Mouse (Mus musculus) lung, adult 2 months (tissue): Measurements from ENCODE around the gene Hspb3. TPM values are rescaled to one million over a fixed set of nuclear protein-coding genes. Genes with fewer than 3 reads are reported as not detected.

Experiments used
- DNase-seq: peaks from one replicate; pipeline ENCODE4 v3.0.0; 2022
- H3K4me1 ChIP-seq: fragments of 200-500 bp; 2 replicates; pipeline ENCODE4 v1.6.1; 2011; ENCODE audit warnings: low read length; ENCODE audit not compliant: control insufficient read depth, insufficient read depth
- H3K4me3 ChIP-seq: fragments of 200-500 bp; replicated peaks from 2 replicates; pipeline ENCODE3; 2011; ENCODE audit warnings: low read depth, mild to moderate bottlenecking, control low read depth, low read length; ENCODE audit errors: extremely low read depth
- CTCF ChIP-seq: fragments of 200-500 bp; IDR thresholded peaks from 2 replicates; pipeline ENCODE4 v1.5.1; 2011; ENCODE audit warnings: mild to moderate bottlenecking, low read length, control low read depth; ENCODE audit not compliant: insufficient read depth
- POLR2A ChIP-seq: fragments of 200-500 bp; IDR thresholded peaks from 2 replicates; pipeline ENCODE4 v1.6.1; 2011; ENCODE audit warnings: low read depth, mild to moderate bottlenecking, control low read depth, low read length, borderline replicate concordance; ENCODE audit errors: extremely low read depth
- WGBS: fragments of 180-500 bp; shearing (Covaris S2); methylation state at CpG from one replicate; pipeline ENCODE4 v1.1.7; 2018; 5-methylcytosine and 5-hydroxymethylcytosine counted together
- polyA plus RNA-seq: library from polyadenylated mRNA; depleted of rRNA; stranded (reverse); fragments of >200 nt; gene quantifications from 2 replicates; pipeline ENCODE4 v1.2.3, GENCODE M21; 2012

The Hspb3 gene
- polyA plus RNA-seq, 1 experiment, result 0.92 TPM

DNA sequence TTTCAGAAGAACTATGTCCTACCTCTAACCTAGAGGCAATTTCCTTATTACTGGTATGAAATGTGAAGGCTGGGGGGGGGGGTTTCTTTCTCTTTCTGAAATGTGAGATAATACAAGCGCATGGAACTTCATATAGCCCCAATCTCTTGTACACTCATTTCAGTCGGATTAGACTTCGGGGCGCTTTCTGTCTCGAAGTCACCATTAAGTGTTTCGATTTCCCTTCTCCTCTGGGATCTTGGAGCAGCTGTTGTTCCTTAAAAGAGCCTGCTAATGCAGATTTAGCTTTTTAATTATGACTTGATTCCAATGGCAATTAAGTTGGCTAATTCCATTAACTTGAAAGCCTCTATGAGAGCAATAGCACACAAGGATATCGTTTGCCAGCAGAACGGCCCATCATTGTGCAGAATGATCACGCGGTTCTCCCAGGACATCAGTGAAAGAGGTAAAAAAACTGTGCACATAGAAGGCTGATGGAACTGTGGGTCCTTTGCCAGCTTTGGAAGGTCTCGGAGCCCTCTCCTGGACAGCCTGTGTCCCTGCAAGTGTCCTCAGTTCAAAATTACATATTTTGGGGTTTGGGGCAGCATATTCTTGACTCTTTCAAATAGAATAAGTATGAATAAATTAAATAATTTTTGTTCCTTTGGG is 22.4 kb downstream of the Hspb3 start:
- Histone ChIP-seq H3K4me1 (no peaks in the 10 kb centered on the region), H3K4me3 (no peak overlapping the region)
- no peak for TF ChIP-seq POLR2A
- peak; percentile 32; the same call in 1 of the 2 replicates for TF ChIP-seq CTCF
- no peak for DNase-seq
- 78% methylated on average over 11 of the region's 11 CpGs for WGBS

DNA sequence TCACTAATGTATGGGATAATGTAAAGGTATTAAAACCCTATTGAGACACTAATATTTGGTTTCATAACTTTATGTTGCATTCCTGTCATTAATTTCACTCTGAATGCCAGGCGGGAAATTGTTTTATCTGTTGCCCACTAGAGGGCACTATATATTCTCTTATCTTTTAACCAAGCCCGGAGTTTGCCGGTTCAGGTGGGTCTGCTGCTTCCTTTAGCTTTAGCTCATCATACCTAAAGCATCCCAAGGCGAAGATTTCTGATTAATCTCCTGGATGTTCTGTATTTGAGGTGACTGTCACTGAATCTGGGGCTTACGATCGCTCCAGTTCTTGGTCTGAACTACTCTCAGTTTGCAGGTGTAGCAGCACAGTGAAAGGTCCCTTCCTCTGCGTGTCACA is 24.6 kb downstream of the Hspb3 start:
- WGBS, result 21% methylated on average over 7 of the region's 7 CpGs
- no peak for DNase-seq
- TF ChIP-seq POLR2A (no peak), CTCF (no peak)
- Histone ChIP-seq H3K4me3 (no peak overlapping the region), H3K4me1 (no peaks in the 10 kb centered on the region)

DNA sequence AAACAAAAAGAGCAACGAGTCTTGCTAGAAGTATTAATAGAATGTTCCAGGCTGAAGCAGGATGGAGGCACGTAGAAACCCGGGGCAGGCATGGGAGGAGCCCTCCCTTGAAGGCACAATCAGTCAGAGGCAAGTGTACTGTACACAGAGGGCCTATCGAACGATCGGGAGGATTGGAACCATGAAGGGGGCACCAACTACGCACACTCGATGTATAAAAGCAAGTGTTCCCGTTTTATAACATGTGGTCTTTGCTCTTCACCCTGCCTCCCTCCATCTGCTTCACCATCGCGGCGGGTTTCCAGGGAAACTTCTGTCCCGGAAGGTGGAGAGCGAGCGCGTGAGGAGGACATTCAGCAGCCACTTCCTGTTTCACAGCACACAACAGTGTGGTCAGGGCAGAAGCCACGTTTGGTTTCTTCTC is 27.7 kb downstream of the Hspb3 start:
- peak overlapping the region; percentile 58 for H3K4me3 ChIP-seq
- no peak for DNase-seq
- H3K4me1 ChIP-seq, result no peaks in the 10 kb centered on the region
- TF ChIP-seq POLR2A (no peak), CTCF (no peak)
- 39% methylated on average over 17 of the region's 17 CpGs for WGBS

DNA sequence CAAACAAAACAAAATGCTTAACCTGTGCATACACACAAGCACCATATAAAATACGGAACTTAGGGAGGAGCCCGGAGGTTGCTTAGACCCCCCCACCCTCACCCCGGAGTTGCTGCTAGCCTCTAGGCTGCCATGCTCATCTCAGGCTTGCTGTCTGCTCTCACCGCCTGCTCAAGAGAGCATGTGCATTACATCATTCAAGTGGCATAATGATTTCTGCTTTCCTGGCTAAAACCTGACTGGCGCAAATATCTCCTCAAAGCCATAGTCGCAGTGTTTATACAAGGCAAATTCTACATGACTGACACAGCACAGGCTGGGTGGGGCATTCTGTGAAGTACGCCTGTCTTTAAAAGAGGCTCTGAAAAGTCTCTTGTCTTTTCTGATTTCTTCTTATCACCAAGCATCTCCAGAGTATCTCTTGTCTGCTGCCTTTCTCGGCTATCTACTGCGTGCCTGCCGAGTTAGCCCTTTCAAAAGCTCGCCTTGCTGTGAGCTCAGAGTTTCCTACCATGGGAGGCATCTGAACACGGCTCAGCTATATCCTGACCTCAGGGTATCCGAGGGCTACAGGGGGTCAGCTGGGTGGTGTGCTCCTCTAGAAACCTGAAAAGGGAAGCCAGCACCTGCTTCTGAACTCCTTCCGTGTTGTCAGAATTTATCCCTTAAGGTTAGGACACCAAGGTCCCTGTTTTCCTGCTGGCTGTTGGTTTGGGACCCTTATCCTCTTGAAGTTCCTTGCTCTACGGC is 28.6 kb downstream of the Hspb3 start:
- 63% methylated on average over 15 of the region's 15 CpGs for WGBS
- no peak for DNase-seq
- H3K4me1 ChIP-seq, result no peaks in the 10 kb centered on the region
- no peak for TF ChIP-seq POLR2A
- TF ChIP-seq CTCF, result no peak
- no peak overlapping the region for H3K4me3 ChIP-seq

DNA sequence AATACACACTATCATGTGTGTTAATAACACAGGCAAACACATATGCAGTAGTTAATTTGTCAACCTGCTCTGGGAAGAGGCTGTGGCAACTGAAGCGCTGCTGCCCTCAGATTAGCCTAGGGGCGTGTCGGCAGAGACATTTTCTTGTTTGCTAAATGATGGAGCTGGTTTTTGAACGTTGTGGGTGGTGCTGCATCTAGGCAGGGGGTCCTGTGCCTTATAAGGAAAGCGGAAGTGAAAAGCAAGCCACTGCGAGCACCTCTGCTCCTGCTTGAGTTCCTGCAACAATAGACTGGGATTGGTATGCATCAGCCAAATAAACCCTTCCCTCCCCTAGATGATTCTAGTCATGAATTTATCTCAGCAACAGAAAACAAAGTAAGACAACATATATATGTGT is 31.0 kb downstream of the Hspb3 start:
- WGBS, result 62% methylated on average over 6 of the region's 6 CpGs
- no peak overlapping the region for H3K4me3 ChIP-seq
- no peak for DNase-seq
- no peaks in the 10 kb centered on the region for H3K4me1 ChIP-seq
- no peak for TF ChIP-seq CTCF
- TF ChIP-seq POLR2A, result no peak

DNA sequence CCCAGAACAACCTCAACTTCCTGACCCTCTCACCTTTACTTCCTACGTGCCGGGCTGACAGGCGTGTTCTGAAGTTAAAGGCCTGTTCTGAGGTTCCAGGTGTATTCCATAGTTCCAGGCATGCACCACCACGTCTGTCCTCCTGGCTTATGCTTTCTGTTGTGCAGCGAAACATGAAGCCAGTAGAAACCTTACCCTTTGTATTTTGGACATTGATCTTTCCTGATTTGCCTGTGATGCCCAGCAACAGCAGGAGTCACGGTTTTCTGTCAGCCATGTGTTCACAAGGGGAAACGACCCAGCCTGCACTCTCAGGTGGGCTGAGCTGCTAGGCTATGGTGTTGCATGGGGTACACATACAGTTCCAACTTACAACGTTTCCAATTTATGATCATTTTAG is 35.9 kb downstream of the Hspb3 start:
- Histone ChIP-seq H3K4me1 (no peaks in the 10 kb centered on the region), H3K4me3 (no peak overlapping the region)
- no peak for TF ChIP-seq POLR2A
- TF ChIP-seq CTCF, result no peak
- DNase-seq, result no peak
- 84% methylated on average over 8 of the region's 8 CpGs for WGBS

DNA sequence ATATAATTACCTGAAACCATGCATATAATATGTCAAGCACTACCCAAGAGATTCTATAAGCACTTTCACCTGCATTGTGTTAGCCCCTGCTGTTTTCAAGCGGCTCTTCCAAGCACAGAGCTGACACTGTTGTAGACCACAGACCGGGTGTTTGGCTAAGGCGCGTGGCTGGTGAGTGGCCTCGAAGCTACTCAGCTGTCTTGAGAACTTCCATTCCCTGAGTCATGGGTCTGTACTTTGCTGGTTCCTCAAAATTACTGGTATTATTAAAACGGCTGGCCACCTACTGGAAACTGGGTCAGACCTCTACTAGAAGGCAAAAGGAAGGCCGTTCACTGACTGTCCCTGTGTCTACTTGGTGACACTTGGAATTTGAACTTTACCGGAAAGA is 40.6 kb downstream of the Hspb3 start:
- Histone ChIP-seq H3K4me1 (peaks cover 4% of the 10 kb centered on the region), H3K4me3 (no peak overlapping the region)
- no peak for TF ChIP-seq CTCF
- no peak for TF ChIP-seq POLR2A
- 50% methylated on average over 8 of the region's 8 CpGs for WGBS
- DNase-seq, result no peak

DNA sequence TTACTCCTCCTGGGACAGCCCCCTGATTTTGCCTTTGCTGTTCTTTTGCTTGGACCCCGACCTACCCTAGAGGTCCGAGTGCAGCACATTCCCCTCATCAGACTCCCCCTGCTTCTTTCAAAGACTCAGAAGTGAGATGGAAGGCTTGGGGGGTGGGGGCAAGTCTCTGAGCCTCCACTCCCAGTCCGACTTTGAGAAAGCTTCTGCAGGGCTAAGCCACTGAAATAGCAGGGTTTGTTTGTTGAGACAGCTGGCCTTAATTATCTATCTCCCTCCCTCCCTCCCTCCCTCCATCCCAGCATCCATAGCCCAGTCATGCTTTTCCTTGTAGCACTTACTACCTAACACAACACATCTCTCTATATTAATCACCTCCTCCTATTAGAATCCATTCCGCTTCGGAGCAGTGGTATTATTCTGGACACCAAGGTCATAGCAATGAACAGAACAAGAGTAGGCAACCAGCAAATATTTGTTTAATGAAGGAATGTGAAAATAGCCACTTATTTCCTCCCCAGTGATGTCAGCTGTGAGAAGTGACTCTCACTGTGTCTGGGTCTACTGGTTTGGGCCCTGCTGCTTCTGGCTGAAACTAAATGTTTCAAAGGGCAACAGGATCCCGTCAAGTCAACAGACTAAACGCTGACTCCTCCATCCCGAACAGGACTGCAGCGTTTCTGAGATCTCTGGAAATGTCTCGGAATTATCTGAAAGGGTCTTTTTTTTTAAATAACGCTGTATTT is 41.2 kb downstream of the Hspb3 start:
- TF ChIP-seq POLR2A (no peak), CTCF (no peak)
- WGBS, result 39% methylated on average over 11 of the region's 11 CpGs
- no peak for DNase-seq
- Histone ChIP-seq H3K4me3 (no peak overlapping the region), H3K4me1 (peaks cover 7% of the 10 kb centered on the region)

DNA sequence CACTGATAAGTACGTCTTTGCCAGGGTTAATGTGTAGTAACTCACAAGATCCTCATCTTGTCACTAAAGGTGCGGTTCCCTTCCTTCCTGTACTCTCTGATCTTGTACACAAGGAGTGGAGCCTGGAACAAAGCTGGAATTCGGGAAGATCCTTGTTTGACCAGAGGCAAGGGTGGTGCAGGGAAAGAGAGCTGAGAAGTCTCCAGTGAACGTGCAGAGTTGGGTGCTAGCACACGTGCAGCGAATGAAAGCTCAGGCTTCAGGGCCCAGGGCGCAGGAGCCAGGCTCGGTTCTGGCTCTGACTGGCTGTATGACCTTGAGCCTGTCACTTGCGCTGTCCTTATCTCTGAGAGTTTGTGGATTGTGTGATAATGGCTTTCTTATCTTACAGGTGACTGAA is 44.5 kb downstream of the Hspb3 start:
- 44% methylated on average over 9 of the region's 9 CpGs for WGBS
- TF ChIP-seq CTCF (no peak), POLR2A (no peak)
- no peak overlapping the region for H3K4me3 ChIP-seq
- H3K4me1 ChIP-seq, result peaks cover 23% of the 10 kb centered on the region
- no peak for DNase-seq
